Mouse (Mus musculus) adipocyte (in vitro differentiated cells): ENCODE data around the gene Sccpdh.

Experiments used
- DNase-seq: peaks from one replicate; pipeline ENCODE4 v3.0.0-alpha.2; 2016; ENCODE audit warnings: low spot score

Sccpdh gene

GRCm38 (mm10) chr1:179734500-179735474 is 66.8 kb downstream of the Sccpdh start:
- DNase-seq, result peak; percentile 12

GRCm38 (mm10) chr1:179736483-179736882 is 68.5 kb downstream of the Sccpdh start:
- no peak for DNase-seq
